Mouse (Mus musculus) limb, embryonic 12.5 days (tissue): Measurements from ENCODE around the gene Bfsp1. TPM values are rescaled to one million over a fixed set of nuclear protein-coding genes. Genes with fewer than 3 reads are reported as not detected.

Experiments
- ATAC-seq: fragments of 200-750 bp; cut with Nextera tagmentation; 2 replicates; pipeline ENCODE4 v1.8.0; 2017; ENCODE audit warnings: low read depth, moderate TSS enrichment; ENCODE audit not compliant: insufficient number of reproducible peaks, insufficient read depth, low FRiP score, low TSS enrichment
- H3K27ac ChIP-seq: fragments of 300-500 bp; sonication (generic); 2 replicates; pipeline ENCODE4 v1.5.1; 2016; ENCODE audit warnings: mild to moderate bottlenecking, moderate library complexity
- H3K27me3 ChIP-seq: fragments of 300-500 bp; sonication (generic); 2 replicates; pipeline ENCODE4 v1.6.1; 2016; ENCODE audit warnings: mild to moderate bottlenecking, moderate library complexity
- H3K36me3 ChIP-seq: fragments of 300-500 bp; sonication (generic); 2 replicates; pipeline ENCODE4 v1.6.1; 2016; ENCODE audit warnings: mild to moderate bottlenecking, moderate library complexity
- H3K4me1 ChIP-seq: fragments of 300-500 bp; sonication (generic); replicated peaks from 2 replicates; pipeline ENCODE4 v1.6.1; 2016
- H3K4me2 ChIP-seq: fragments of 300-500 bp; sonication (generic); 2 replicates; pipeline ENCODE4 v1.6.1; 2016; ENCODE audit warnings: mild to moderate bottlenecking, moderate library complexity
- H3K4me3 ChIP-seq: fragments of 300-500 bp; sonication (generic); replicated peaks from 2 replicates; pipeline ENCODE4 v1.5.1; 2016; ENCODE audit warnings: mild to moderate bottlenecking
- H3K9ac ChIP-seq: fragments of 300-500 bp; sonication (generic); replicated peaks from 2 replicates; pipeline ENCODE4 v1.6.1; 2016; ENCODE audit warnings: mild to moderate bottlenecking, moderate library complexity
- H3K9me3 ChIP-seq: fragments of 300-500 bp; sonication (generic); 2 replicates; pipeline ENCODE4 v1.6.1; 2016; ENCODE audit warnings: mild to moderate bottlenecking, moderate library complexity
- WGBS: fragments of 180-500 bp; shearing (Covaris S2); methylation state at CpG from one replicate; pipeline ENCODE4 v1.1.7; 2016; 5-methylcytosine and 5-hydroxymethylcytosine counted together
- polyA plus RNA-seq: library from polyadenylated mRNA; unstranded; fragments of >200 nt; fragmentation: Nextera tagmentation; extraction: Ambion mirVana; gene quantifications from 2 replicates; pipeline ENCODE4 v1.2.1, GENCODE M21; 2016

The Bfsp1 gene
- polyA plus RNA-seq, 1 experiment from 2014 or later = 1.4 TPM

DNA sequence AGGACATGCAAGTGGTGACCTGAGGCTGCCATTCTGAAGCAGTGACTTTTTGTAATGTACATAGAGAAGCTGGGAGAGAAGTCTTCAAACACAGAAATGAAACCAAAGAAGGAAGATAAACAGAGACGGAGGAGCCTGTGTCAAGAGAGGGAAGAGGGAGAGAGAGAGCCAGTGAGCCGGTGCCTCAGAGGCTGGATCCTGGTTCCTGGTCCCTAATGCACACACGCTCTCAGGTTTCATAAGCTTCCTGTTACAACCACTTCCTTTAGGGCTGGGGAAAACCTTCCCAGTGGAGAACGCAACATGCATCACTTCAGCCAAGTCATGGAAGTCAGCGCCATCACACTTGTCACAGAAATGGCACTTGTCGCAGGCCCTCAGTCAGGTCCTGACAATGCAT, 28.9 kb downstream of the Bfsp1 start:
- H3K4me2 ChIP-seq = 0 out of 2 replicates have a peak overlapping the region, but pooled peaks have one; percentile 5

DNA sequence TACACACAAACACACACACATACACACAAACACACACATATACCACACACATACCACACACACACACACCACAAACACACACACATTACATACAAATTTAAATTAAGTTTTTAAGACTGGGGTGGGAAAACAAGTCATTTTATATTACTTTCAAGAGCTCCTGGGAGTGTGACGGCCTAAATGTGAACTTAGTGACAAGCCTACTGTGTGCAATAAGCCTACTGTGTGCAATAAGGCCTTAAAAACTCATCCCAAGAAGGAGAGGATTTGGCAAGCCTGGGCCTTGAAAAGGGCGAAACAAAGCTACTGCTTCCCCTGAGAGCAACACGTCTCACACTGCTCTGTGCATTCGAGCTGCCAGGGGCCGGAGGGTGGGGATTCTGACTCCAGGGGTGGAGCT, 30.3 kb downstream of the Bfsp1 start:
- no peak overlapping the region for H3K4me3 ChIP-seq
- H3K27ac ChIP-seq = no peak overlapping the region
- no peaks in the 10 kb centered on the region for H3K9me3 ChIP-seq
- H3K36me3 ChIP-seq = no peaks in the 10 kb centered on the region
- 76% methylated on average over 5 of the region's 5 CpGs for WGBS
- no peak for ATAC-seq
- H3K27me3 ChIP-seq = no peaks in the 10 kb centered on the region
- H3K9ac ChIP-seq = no peak overlapping the region
- no peak overlapping the region for H3K4me2 ChIP-seq
- peaks cover 13% of the 10 kb centered on the region for H3K4me1 ChIP-seq

More for the DNA sequence above, 28.9 kb downstream of the Bfsp1 start:
- Histone ChIP-seq H3K36me3 (no peaks in the 10 kb centered on the region), H3K27me3 (no peaks in the 10 kb centered on the region), H3K4me3 (no peak overlapping the region), H3K4me1 (peaks cover 13% of the 10 kb centered on the region), H3K27ac (peak overlapping the region; percentile 46; the same call in 1 of the 2 replicates), H3K9me3 (no peaks in the 10 kb centered on the region), H3K9ac (no peak overlapping the region)
- no peak for ATAC-seq
- WGBS = 43% methylated on average over 6 of the region's 6 CpGs

DNA sequence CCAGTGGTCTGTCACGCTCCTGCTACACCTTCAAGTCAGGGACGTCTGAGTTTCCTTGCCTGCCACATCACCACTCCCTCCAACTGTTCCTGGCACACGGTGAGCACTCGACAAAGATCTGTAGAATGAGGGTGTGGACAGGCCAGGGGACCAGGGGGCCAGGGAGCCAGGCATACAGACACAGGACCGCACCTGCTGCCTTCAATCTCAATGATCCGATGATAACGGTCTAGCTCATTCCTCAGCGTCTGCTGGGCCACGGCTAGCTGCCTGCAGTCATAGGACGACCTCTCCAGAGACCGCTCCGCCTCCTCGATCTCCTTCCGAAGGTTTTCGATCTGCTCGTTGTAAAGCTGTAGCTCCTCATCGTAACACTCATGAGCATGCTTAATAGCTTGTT, 31.3 kb downstream of the Bfsp1 start:
- H3K27ac ChIP-seq = no peak overlapping the region
- no peak overlapping the region for H3K4me2 ChIP-seq
- no peaks in the 10 kb centered on the region for H3K27me3 ChIP-seq
- no peaks in the 10 kb centered on the region for H3K36me3 ChIP-seq
- H3K9ac ChIP-seq = no peak overlapping the region
- H3K9me3 ChIP-seq = no peaks in the 10 kb centered on the region
- H3K4me3 ChIP-seq = no peak overlapping the region
- peaks cover 13% of the 10 kb centered on the region for H3K4me1 ChIP-seq
- ATAC-seq = no peak
- WGBS = 66% methylated on average over 17 of the region's 17 CpGs

DNA sequence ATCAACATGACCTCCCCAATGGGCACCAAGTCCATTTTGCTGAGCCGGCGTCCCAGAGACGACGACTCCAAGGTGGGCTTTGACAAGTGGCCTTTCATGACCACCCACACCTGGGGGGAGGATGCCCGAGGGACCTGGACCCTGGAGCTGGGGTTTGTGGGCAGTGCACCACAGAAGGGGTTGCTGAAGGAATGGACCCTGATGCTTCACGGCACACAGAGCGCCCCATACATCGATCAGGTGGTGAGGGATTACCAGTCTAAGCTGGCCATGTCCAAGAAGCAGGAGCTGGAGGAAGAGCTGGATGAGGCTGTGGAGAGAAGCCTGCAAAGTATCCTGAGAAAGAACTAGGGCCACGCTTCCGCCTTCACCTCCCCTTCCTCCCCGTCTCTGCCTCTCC, 49.5 kb downstream of the Bfsp1 start:
- H3K4me1 ChIP-seq = no peaks in the 10 kb centered on the region
- no peaks in the 10 kb centered on the region for H3K9me3 ChIP-seq
- 89% methylated on average over 11 of the region's 11 CpGs for WGBS
- no peak overlapping the region for H3K27ac ChIP-seq
- ATAC-seq = no peak
- no peak overlapping the region for H3K4me3 ChIP-seq
- no peak overlapping the region for H3K9ac ChIP-seq
- no peak overlapping the region for H3K4me2 ChIP-seq
- no peaks in the 10 kb centered on the region for H3K27me3 ChIP-seq
- H3K36me3 ChIP-seq = no peaks in the 10 kb centered on the region

DNA sequence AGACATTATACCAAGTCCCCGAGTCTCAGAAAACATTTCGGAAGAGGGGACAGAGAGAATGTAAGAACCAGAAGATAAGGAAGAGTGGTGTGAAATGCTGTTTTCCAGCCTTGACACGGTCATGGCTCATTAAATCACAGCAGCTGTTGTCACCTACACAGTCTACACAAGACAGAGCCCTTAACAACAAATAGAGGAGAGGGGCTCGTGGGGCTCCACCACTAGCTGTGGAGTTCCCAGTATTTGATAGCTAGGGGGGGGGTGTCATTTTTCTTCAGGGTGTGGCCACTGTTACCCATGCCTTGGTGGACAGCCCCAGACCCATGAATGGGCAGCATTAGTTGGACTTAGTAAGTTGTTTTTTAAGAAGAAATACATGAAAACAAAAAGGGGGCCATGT, 50.7 kb downstream of the Bfsp1 start:
- H3K4me3 ChIP-seq = no peak overlapping the region
- H3K4me1 ChIP-seq = no peaks in the 10 kb centered on the region
- no peaks in the 10 kb centered on the region for H3K27me3 ChIP-seq
- no peak overlapping the region for H3K9ac ChIP-seq
- no peak for ATAC-seq
- H3K9me3 ChIP-seq = no peaks in the 10 kb centered on the region
- H3K36me3 ChIP-seq = no peaks in the 10 kb centered on the region
- no peak overlapping the region for H3K4me2 ChIP-seq
- H3K27ac ChIP-seq = no peak overlapping the region
- 59% methylated on average over 4 of the region's 4 CpGs for WGBS

DNA sequence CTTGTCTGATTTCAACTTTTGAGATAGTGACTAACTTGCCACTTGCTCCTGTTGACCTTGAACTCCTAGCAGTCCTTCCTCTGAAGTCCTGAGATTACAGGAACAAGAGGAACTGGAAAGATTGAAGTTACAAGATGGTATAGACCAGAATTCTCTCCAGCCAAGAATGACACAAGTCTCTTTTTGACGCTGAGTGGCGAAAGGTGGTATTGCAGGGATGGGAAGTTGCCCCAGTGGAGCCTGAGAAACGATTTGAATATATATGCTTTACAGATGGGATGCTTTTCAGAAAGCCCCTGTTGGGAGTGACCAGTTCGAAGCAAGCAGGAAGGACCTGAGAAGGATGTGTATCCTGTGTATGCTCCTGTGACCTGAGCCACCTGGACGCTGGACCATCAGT, 54.2 kb downstream of the Bfsp1 start:
- 0 out of 2 replicates have a peak, but pooled peaks cover 3% of the 10 kb centered on the region for H3K27me3 ChIP-seq
- 61% methylated on average over 5 of the region's 5 CpGs for WGBS
- no peaks in the 10 kb centered on the region for H3K4me1 ChIP-seq
- H3K9me3 ChIP-seq = no peaks in the 10 kb centered on the region
- no peak overlapping the region for H3K4me2 ChIP-seq
- ATAC-seq = no peak
- H3K4me3 ChIP-seq = no peak overlapping the region
- H3K27ac ChIP-seq = no peak overlapping the region
- no peak overlapping the region for H3K9ac ChIP-seq
- no peaks in the 10 kb centered on the region for H3K36me3 ChIP-seq

DNA sequence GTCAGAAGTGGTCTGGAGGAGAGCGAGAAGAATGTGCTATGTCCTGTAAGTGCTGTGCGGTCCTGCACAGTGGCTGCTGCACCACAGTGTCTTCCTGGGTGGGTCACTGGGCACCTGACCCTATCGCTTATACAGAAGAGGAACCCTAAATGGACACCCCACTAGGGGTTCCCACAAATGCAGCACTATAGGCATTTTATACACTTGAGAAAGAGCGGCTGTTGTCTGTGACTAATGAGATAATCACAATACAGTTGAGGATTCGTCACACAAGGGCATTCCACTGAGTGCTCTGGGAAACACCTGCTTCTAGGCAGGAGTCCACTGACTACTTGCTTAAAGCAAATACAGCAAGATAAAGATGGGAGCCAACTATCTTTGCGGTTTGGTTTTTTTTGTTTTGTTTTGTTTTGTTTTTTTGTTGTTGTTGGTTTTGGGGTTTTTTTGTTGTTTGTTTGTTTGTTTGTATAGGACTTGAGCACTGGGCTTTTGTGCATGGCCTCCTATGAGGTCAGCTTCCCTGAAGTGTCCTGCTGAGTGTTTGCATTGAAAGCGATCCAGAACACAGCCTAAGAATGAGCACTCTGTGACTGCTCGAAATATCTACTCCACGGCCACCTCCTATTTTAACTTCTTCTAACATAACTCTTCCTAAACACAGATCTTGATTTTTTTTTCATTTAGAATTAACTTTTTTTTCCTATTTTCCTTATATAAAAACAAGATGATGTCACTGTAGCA, 55.9 kb downstream of the Bfsp1 start:
- 84% methylated on average over 9 of the region's 9 CpGs for WGBS
- Histone ChIP-seq H3K9me3 (no peaks in the 10 kb centered on the region), H3K4me2 (no peak overlapping the region), H3K27me3 (0 out of 2 replicates have a peak, but pooled peaks cover 3% of the 10 kb centered on the region), H3K4me3 (no peak overlapping the region), H3K27ac (no peak overlapping the region), H3K4me1 (no peaks in the 10 kb centered on the region), H3K9ac (no peak overlapping the region), H3K36me3 (no peaks in the 10 kb centered on the region)
- ATAC-seq = 0 out of 2 replicates have a peak, but pooled peaks have one; percentile 17

DNA sequence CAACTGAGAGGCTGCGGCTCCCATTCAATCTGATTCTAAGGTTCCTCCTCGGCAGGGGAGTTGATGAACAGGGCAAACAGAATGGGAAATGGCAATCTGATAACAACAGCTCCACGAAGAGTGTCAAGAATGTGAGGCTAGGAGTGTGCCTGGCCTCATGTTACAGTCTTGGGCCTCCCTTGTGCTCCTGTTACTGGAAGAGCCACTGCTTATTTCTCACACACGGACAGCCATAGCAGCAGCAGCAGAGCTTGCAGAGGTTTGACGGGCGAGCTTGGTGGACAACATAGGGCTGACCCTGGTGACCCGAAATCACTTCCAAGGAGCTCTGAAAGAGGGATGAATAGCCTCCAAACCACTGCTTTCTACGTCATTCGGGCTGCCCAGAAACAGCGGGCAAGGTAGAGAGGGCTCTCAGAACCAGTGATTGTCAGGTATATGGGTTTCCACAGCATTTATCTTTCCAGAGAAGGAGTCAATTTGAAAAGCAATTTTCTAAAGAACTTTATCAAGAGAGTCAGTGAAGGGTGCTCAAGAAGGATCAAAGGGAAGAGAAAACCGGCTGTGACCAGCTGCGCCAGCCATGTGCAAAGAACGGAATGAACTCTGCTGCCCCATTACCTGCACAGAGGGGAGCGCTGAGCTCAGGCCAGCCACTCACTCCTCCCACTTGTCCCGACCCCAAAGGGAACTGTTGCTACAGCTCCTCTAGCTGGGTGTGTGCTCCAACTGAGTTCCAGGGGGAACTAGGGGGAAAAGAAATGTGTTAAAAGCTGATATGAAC, 56.6 kb downstream of the Bfsp1 start:
- H3K36me3 ChIP-seq = no peaks in the 10 kb centered on the region
- no peak overlapping the region for H3K4me3 ChIP-seq
- no peaks in the 10 kb centered on the region for H3K4me1 ChIP-seq
- no peaks in the 10 kb centered on the region for H3K9me3 ChIP-seq
- no peak overlapping the region for H3K27ac ChIP-seq
- H3K4me2 ChIP-seq = no peak overlapping the region
- 0 out of 2 replicates have a peak, but pooled peaks cover 3% of the 10 kb centered on the region for H3K27me3 ChIP-seq
- no peak overlapping the region for H3K9ac ChIP-seq
- 0 out of 2 replicates have a peak, but pooled peaks have one; percentile 33 for ATAC-seq
- WGBS = 67% methylated on average over 15 of the region's 15 CpGs

DNA sequence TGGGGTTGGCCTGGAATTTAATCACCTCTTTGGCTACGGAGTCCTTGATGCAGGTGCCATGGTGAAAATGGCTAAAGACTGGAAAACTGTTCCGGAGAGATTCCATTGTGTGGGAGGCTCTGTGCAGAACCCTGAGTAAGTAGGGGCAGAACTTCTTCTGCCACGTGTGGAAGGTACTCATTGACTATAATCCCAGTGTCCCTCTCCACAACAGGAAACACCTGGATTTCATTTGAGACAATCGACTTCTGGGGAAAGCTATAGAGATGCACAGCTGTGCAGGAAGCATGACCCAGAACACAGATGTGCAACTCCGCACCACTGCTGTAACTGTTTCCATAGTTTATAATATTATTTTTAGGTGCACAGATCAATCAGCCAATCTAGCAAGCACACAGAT, 61.9 kb downstream of the Bfsp1 start:
- Histone ChIP-seq H3K9me3 (no peaks in the 10 kb centered on the region), H3K4me3 (no peak overlapping the region), H3K27ac (no peak overlapping the region), H3K4me2 (no peak overlapping the region), H3K36me3 (no peaks in the 10 kb centered on the region), H3K9ac (no peak overlapping the region), H3K4me1 (0 out of 2 replicates have a peak, but pooled peaks cover 2% of the 10 kb centered on the region), H3K27me3 (no peaks in the 10 kb centered on the region)
- 52% methylated on average over 5 of the region's 5 CpGs for WGBS
- ATAC-seq = 0 out of 2 replicates have a peak, but pooled peaks have one; percentile 56

DNA sequence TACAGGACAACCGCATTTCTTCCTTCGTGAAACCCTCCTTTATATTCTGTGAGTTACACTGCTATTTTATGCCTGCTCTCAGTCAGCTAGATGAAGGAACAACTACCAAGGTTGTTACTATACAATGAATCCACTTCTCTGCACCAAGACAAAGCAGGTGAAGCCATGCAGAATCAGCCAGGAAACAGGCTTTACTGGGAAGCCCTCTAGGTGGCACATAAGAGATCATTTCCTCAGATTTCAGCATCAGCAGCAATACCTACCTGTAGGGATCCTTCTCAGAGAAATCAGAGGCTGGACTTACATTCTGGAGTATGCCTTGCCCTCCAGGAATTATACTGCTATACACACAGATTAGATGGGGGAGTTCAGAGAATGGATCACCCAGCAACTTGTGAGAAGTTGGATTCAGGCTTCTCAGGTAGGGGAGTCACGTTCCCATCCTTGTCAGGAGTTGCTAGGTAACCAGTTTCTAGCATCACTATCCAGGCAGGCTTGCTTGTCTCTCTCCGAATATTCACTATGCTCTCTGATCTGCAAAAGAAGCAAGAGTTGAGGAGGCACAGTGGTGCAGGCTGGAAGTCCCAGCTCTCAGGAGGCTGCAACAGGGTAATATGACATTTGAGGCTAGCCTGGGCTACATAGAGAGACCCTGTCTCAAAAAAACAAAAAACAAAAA, 66.5 kb downstream of the Bfsp1 start:
- 79% methylated on average over 4 of the region's 4 CpGs for WGBS

DNA sequence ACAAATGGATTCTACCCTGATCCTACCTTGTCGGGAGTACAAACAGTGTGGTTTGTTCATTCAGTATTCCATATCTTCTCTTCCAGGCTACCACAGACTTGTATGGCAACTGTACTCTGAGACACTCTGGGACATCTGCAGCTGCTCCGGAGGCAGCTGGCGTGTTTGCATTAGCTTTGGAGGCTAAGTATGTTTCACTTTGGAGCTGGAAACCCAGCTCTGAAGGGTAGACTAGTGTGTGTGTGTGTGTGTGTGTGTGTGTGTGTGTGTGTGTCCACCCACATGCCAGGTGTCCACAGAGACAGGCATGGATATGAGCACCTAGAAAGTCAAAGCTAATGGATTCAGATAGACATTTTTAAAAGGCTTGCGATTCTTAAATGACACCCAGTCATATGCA, 67.1 kb downstream of the Bfsp1 start:
- Histone ChIP-seq H3K27me3 (no peaks in the 10 kb centered on the region), H3K27ac (no peak overlapping the region), H3K36me3 (no peaks in the 10 kb centered on the region), H3K9me3 (no peaks in the 10 kb centered on the region), H3K4me3 (no peak overlapping the region), H3K9ac (no peak overlapping the region), H3K4me2 (no peak overlapping the region), H3K4me1 (0 out of 2 replicates have a peak, but pooled peaks cover under 1% of the 10 kb centered on the region)
- ATAC-seq = no peak
- WGBS = 90% methylated on average over 4 of the region's 4 CpGs

More for the DNA sequence above, 66.5 kb downstream of the Bfsp1 start:
- Histone ChIP-seq H3K9ac (no peak overlapping the region), H3K9me3 (no peaks in the 10 kb centered on the region), H3K4me2 (no peak overlapping the region), H3K27me3 (no peaks in the 10 kb centered on the region), H3K27ac (no peak overlapping the region), H3K4me1 (0 out of 2 replicates have a peak, but pooled peaks cover 2% of the 10 kb centered on the region), H3K4me3 (no peak overlapping the region), H3K36me3 (no peaks in the 10 kb centered on the region)
- no peak for ATAC-seq
